Mouse (Mus musculus): ENCODE measurements around the gene Lamc3.

Gene Lamc3

DNA sequence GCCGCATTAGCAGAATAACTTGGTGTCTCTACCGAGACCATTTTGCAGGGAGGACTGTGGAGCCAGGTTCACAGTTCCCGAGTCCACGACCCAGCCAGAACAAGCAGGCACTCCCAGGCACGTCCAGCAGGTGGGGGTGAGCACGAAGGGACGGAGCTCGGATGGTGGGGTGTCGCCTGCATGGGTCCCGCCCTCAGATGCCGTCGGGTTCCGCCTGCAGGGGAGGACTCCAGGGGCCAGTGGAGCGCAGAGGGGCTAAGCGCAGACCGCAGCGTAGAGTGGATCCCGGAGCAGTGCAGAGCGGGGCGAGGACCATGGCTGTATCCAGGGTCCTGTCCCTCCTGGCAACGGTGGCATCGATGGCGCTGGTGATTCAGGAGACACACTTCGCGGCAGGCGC, at the start of gene Lamc3:
Gene Lamc3, plus strand, starts transcription at position 262 of the 400 bp plus-strand sequence.
- no peak for DNase-seq (ENCODE audit: low read depth, low spot score)

GRCm38 (mm10) chr2:31838868-31839267, 48.2 kb upstream of the Lamc3 start:
- no peak for DNase-seq (ENCODE audit: low read depth, low spot score)

DNA sequence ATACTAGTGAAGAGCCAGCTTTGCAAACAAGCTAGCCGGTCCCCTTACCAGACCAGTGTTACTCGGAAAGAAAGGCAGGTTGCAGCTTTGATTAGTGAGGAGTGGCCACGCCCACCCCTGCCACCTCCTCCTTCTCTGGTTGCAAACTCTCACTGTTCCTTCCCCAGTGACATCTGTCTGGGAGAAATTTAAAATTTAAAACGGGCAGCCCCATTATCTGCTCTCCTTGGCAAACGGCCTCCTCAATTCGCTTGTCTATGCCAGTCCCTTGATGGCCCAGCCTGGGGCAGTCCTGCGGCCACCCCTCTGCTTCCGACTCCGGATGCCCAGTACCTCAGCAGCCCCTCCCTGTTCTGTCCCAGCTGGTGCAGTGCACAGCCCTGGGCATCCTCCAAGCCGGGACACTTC, 42.4 kb upstream of the Lamc3 start:
- DNase-seq (ENCODE audit: low read depth, low spot score), result no peak

- DNase-seq (ENCODE audit: low read depth, low spot score), result no peak
Measured at GRCm38 (mm10) chr2:31845512-31845895, 41.6 kb upstream of the Lamc3 start.

- no peak for DNase-seq (ENCODE audit: low read depth, low spot score)
Measured at GRCm38 (mm10) chr2:31845896-31846691, 41.0 kb upstream of the Lamc3 start, which contains the start of gene Fibcd1. Gene Fibcd1, minus strand, starts transcription at chr2:31846005.

GRCm38 (mm10) chr2:31846692-31847660, 40.1 kb upstream of the Lamc3 start:
- no peak for DNase-seq (ENCODE audit: low read depth, low spot score)

DNA sequence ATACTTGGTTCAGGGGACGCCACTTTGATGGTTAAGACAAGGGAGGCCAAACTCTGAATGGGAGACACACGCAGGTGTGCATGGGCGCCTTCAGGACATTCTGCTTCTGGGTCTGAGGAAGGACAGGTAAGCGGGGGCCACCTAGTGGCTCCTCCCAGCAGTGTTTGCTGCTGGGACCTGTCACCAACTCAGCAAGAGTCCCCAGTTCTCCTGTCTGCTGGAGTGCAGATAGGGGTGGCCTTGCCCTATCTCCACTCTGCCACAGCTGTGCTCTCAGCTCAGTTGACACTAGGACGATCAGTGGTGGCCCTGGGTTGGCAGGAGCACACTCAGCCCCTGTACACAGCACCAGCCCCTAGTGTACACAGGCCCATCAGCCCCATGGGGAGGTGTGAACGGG, 39.2 kb upstream of the Lamc3 start:
- DNase-seq (ENCODE audit: low read depth, low spot score), result no peak

GRCm38 (mm10) chr2:31850141-31850540, 37.0 kb upstream of the Lamc3 start:
- DNase-seq (ENCODE audit: low read depth, low spot score), result no peak

- DNase-seq (ENCODE audit: low read depth, low spot score), result no peak
Measured at GRCm38 (mm10) chr2:31855991-31856390, 31.1 kb upstream of the Lamc3 start.

GRCm38 (mm10) chr2:31857180-31857579, 29.9 kb upstream of the Lamc3 start:
- no peak for DNase-seq (ENCODE audit: low read depth, low spot score)

DNA sequence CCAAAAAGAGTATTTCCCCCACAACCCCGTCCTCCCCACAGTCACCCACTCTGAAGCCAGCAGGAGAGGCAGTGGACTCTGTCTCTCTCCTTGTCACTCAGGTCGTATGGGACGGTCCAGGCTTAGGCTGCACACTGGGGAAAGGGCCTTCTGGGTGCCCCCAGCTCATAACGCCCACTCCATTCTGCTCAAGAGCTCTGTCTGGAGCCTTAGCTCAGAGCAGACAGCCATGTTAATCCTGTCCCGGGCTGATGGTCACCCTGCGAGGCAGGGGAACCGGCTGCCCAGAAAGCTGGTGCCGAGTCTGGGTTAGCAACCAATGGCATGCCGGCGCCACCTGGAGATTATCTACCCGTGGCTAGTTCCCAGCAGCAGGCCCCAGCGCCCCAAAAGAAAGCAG, 28.6 kb upstream of the Lamc3 start:
- DNase-seq (ENCODE audit: low read depth, low spot score), result no peak

DNA sequence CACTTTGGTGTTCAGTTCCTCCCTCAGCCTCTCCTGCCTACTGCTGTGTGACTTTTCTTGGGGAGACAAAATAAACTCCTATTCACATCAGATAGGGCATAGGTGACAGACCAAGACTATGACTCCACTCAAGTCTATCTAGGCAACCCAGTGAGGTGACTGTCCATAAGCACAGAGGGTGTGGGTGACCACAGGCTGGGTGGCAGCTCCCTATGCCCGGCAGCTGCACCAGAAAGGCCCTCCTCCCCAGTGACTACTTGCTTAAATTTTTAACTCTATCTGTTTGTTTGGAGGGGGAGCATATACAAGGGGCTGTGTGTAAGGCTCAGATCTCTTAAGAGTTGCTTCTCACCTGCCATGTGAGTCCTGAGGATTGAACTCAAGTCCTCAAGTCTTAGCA, 24.2 kb upstream of the Lamc3 start:
- no peak for DNase-seq (ENCODE audit: low read depth, low spot score)

DNA sequence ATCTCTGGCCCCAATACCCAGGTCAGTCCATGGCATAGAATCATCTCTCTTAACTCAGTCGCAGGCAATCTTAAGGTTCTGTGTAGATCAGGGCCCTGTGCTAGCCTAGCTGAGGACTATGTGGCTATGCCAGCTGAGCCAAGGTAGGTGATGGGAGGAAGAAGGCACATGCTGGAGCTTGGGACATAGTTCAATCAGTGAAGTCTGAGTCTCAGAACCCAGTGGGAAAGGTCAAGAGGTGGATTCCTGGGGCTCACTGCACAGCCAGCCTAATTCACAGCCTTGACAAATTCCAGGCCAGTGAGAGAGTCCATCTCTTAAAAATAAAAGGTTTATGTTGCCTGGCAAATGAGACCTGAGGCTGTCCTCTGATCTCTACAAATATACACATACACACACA, 23.3 kb upstream of the Lamc3 start:
- DNase-seq (ENCODE audit: low read depth, low spot score), result no peak

- no peak for DNase-seq (ENCODE audit: low read depth, low spot score)
Measured at GRCm38 (mm10) chr2:31864891-31865290, 22.2 kb upstream of the Lamc3 start.

DNA sequence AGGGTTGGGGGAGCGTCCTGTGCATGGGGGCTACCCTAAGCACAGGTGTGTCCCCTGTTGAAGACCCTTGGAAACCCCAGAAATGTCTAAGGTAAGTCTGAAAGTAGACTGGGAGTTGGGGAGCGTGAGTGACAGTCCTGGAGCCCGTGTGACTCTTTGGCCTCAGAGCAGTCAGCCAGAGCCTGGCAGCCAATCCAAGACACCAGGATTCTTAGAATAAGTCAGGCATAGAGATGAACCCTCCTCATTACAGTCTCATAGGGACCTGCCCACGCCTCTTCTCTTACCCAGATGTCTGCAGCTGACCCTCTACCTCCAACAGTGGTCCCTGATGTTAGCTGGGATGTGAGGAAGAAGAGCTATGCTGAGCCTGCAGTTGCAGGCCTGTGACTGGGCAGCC, 21.8 kb upstream of the Lamc3 start:
- DNase-seq (ENCODE audit: low read depth, low spot score), result no peak

- no peak for DNase-seq (ENCODE audit: low read depth, low spot score)
Measured at GRCm38 (mm10) chr2:31865794-31866193, 21.3 kb upstream of the Lamc3 start.

DNA sequence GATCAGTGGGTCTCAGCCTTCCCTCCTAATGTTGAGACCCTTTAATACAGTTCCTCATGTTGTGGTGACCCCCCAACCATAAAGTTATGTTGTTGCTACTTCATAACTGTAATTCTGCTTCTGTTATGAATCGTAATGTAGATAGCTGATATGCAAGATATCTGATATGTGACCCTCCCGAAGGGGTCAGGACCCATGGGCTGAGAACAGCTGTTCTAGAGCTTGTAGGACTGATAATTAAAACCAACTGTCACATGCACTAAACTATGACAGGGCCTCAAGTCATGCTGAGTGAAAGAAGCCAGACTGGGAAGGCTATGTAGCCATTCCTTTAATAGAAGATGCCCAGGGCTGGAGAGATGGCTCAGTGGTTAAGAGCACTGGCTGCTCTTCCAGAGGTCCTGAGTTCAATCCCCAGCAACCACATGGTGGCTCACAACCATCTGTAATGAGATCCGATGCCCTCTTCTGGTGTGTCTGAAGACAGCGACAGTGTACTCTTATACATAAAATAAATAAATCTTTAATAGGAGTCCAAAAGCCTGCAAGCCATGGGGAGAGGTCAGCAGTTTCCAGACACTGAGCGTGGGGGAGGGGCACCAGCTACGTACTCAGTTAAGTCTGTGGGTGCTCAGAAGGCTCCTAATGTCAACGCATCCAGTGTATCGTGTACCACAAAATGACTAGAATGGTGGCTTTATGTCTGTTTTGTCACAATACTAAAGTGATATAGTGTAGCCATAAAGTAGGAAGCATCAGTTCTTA, 19.1 kb upstream of the Lamc3 start:
- no peak for DNase-seq (ENCODE audit: low read depth, low spot score)

GRCm38 (mm10) chr2:31868538-31869164, 18.4 kb upstream of the Lamc3 start:
- DNase-seq (ENCODE audit: low read depth, low spot score), result no peak

DNA sequence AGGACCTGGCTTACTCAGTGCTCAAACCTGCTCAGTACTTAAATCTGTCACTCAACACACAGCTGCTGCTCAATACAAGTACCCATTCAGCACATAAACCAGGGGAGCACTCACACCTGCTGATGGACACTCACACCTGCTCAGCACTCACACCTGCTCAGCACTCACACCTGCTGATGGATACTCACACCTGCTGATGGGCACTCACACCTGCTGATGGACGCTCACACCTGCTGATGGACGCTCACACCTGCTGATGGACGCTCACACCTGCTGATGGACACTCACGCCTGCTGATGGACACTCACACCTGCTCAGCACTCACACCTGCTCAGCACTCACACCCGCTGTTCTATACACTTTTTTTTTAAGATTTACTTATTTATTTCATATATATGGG, 17.4 kb upstream of the Lamc3 start:
- no peak for DNase-seq (ENCODE audit: low read depth, low spot score)

GRCm38 (mm10) chr2:31870683-31871082, 16.4 kb upstream of the Lamc3 start:
- no peak for DNase-seq (ENCODE audit: low read depth, low spot score)

DNA sequence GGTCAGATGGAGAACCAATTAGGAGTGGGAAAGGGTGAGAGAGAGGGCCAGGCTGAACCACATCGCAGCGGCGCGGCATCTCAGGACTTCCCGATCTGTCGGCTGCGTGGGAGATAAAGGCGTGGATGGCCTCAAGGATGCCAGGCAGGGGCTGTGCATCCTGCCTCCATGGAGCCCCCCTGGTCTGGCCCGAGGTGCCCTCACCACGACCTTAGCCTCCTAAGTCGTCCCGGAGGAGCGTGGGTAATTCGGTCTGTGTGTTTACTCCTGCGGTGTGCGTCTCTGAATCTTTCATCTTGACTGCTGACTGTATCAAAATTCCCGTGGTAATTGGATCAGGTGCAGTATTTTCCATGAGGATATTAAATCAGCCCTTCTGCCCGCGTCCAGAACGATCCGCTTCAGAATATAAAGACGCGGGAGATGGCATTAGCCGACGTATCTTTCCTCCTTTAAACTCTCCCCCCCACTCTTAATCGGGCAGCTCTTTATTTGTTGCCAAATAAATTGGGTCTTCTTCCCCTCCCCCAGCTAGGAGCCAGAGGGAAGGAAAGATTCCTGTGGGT, 12.7 kb upstream of the Lamc3 start:
- no peak for DNase-seq (ENCODE audit: low read depth, low spot score)

All from retina, adult 2 months (tissue).